Comparison of ENCODE assay signal across 19 mouse cellular contexts in genomic region chr17:83823835-83824234, GRCm38 (mm10). TPM values are rescaled to one million over a fixed set of nuclear protein-coding genes. Genes with fewer than 3 reads are reported as not detected.
DNase-seq lines count a peak whose midpoint lies in the region; ATAC-seq and TF ChIP-seq lines count a peak whose summit lies in the region.
"Had no signal": no experiment of that assay in that cellular context is flagged by ENCODE, and none has a peak within 500 bp of the region (broad histone marks: within the 10 kb centered on the region; RNA-seq: fewer than 3 reads in every experiment).

No protein-coding gene starts in this region.

- H3K4me3 ChIP-seq in spleen, adult 2 months (ENCODE audit: extremely low read depth, insufficient read depth, insufficient read length), result no peak overlapping the region
- no peak overlapping the region for H3K4me3 ChIP-seq in intestine, embryonic 16.5 days (ENCODE audit: low read length)
- H3K4me3 ChIP-seq: heart, adult 2 months; intestine, embryonic 15.5 days; limb, embryonic 12.5 days; megakaryocyte, embryonic 14.5 days; stomach, embryonic 15.5 days had no signal

- peaks cover 26% of the 10 kb centered on the region; the same call in 1 of the 2 replicates for H3K4me1 ChIP-seq in spleen, adult 2 months (ENCODE audit: control insufficient read depth, insufficient read depth, insufficient read length)
- H3K4me1 ChIP-seq in intestine, embryonic 16.5 days (ENCODE audit: control insufficient read depth, insufficient read depth, low read length), result no peaks in the 10 kb centered on the region
- H3K4me1 ChIP-seq: intestine, embryonic 15.5 days had no signal

- no peaks in the 10 kb centered on the region for H3K27me3 ChIP-seq in spleen, adult 2 months (ENCODE audit: control insufficient read depth, insufficient read depth, low read length)
- no peaks in the 10 kb centered on the region for H3K27me3 ChIP-seq in intestine, embryonic 16.5 days (replicated peaks; ENCODE audit: control insufficient read depth, insufficient read depth, low read length)
- H3K27me3 ChIP-seq: intestine, embryonic 15.5 days; limb, embryonic 12.5 days; stomach, embryonic 15.5 days had no signal

- peak; percentile 70 for ATAC-seq in activated CD4-positive, CD25-positive, alpha-beta regulatory T cell, adult 4 months
- peak; percentile 63 for ATAC-seq in megakaryocyte progenitor cell, adult 5-6 weeks (replicated peaks; ENCODE audit: poor library complexity)
- ATAC-seq in intestine, embryonic 16.5 days, result no peak
- ATAC-seq: intestine, embryonic 15.5 days had no signal

- no peak for TF ChIP-seq POLR2A in spleen, adult 2 months (IDR thresholded peaks at IDR 0.05; ENCODE audit: low read depth, low read length)

- no peak overlapping the region for H3K4me2 ChIP-seq in intestine, embryonic 16.5 days (ENCODE audit: low read depth, low read length)
- H3K4me2 ChIP-seq: intestine, embryonic 15.5 days; limb, embryonic 12.5 days; stomach, embryonic 15.5 days had no signal

- peak overlapping the region; percentile 46 for H3K27ac ChIP-seq in spleen, adult 2 months (ENCODE audit: insufficient read depth, low read length)
- H3K27ac ChIP-seq in intestine, embryonic 16.5 days (ENCODE audit: low read length), result no peak overlapping the region
- H3K27ac ChIP-seq: heart, adult 2 months; intestine, embryonic 15.5 days; stomach, embryonic 15.5 days had no signal

- no peak overlapping the region for H3K9ac ChIP-seq in intestine, embryonic 16.5 days (ENCODE audit: low read depth, low read length)
- H3K9ac ChIP-seq: intestine, embryonic 15.5 days; limb, embryonic 12.5 days; stomach, embryonic 15.5 days had no signal

- WGBS in spleen, adult 2 months, result 11% methylated on average over 7 of the region's 7 CpGs
- 85% methylated on average over 7 of the region's 7 CpGs for WGBS in intestine, embryonic 16.5 days

- no peaks in the 10 kb centered on the region for H3K36me3 ChIP-seq in spleen, adult 2 months (ENCODE audit: control insufficient read depth, insufficient read depth, low read length)
- H3K36me3 ChIP-seq in intestine, embryonic 16.5 days (ENCODE audit: control insufficient read depth, insufficient read depth, low read length), result no peaks in the 10 kb centered on the region
- H3K36me3 ChIP-seq: intestine, embryonic 15.5 days; limb, embryonic 12.5 days; stomach, embryonic 15.5 days had no signal

- no peak for TF ChIP-seq CTCF in spleen, adult 2 months (IDR thresholded peaks at IDR 0.05; ENCODE audit: extremely low read depth, insufficient read depth, insufficient read length, insufficient replicate concordance)

- H3K9me3 ChIP-seq in intestine, embryonic 16.5 days (ENCODE audit: control insufficient read depth, low read length), result no peaks in the 10 kb centered on the region
- H3K9me3 ChIP-seq: intestine, embryonic 15.5 days; limb, embryonic 12.5 days; stomach, embryonic 15.5 days had no signal

- DNase-seq in spleen, adult 2 months (ENCODE audit: low read depth in 1 of 2, low spot score in 2 of 2), result peak in 1 of 2 experiments; percentile 46
- DNase-seq in spleen, postnatal 14 days (ENCODE audit: low spot score in 2 of 2), result no peak
- DNase-seq in thymus, postnatal 4 days, result peak; percentile 46
- DNase-seq in adrenal gland, adult 2 months, result no peak
- DNase-seq: adrenal gland, postnatal 10 days; cerebellum, adult 9-11 months; heart, adult 2 months; heart, postnatal 14 days; kidney, postnatal 36 days; lung, adult 2 months; right cerebral cortex, postnatal 14 days had no signal

RNA-seq across cellular contexts. Expression of gene Haao, which starts 23.9 kb away (rescaled TPM):
- 98.5 and 112 TPM in 2 replicates for polyA plus RNA-seq in spleen, adult 2 months (2012; rRNA removed)
- polyA plus RNA-seq in activated CD4-positive, CD25-positive, alpha-beta regulatory T cell, adult 4 months (2017; shearing (Covaris generic)), result 1 to 10 TPM; 1.3 to 3.2 TPM
- 21.6 and 34.9 TPM in 2 replicates for total RNA-seq in megakaryocyte progenitor cell, adult 5-6 weeks (2015)
- total RNA-seq in megakaryocyte progenitor cell, adult 5-6 weeks (2017), result 22.0 and 22.2 TPM in 2 replicates
- 1.5 and 2.3 TPM in 2 replicates for polyA plus RNA-seq in intestine, embryonic 16.5 days (2015; fragmentation: Nextera tagmentation; extraction: Ambion mirVana)
- total RNA-seq in adrenal gland, adult 2 months (2021), result 1 to 10 TPM; 1.2 to 1.7 TPM
- polyA plus RNA-seq in adrenal gland, adult 2 months (2012; rRNA removed), result 1.6 and 1.8 TPM in 2 replicates
- total RNA-seq: heart, postnatal 14 days; layer of hippocampus, postnatal 25 days had no signal

Comparison
In these comparisons a context has a peak if more than half of its experiments do, and no peak if none do; other contexts are left out.
1. RNA of gene Haao, which starts 23.9 kb away (polyA plus RNA-seq): 98.5 to 112 TPM in spleen, adult 2 months; 1.3 to 3.2 TPM in activated CD4-positive, CD25-positive, alpha-beta regulatory T cell, adult 4 months, 1.5 to 2.3 TPM in intestine, embryonic 16.5 days and 1.6 to 1.8 TPM in adrenal gland, adult 2 months; every median in the first group is over 10 times any median in the second.